Mouse (Mus musculus) ES-Bruce4 (cell line): Measurements from ENCODE around the gene Slc5a12. TPM values are rescaled to one million over a fixed set of nuclear protein-coding genes. Genes with fewer than 3 reads are reported as not detected.

Experiments used
- H3K27ac ChIP-seq: 2 replicates; pipeline ENCODE4 v1.5.1; 2012; ENCODE audit warnings: low read length, inconsistent platforms; ENCODE audit not compliant: insufficient read depth
- H3K27me3 ChIP-seq: 2 replicates; pipeline ENCODE4 v1.6.1; 2012; ENCODE audit warnings: mild to moderate bottlenecking, low read length, inconsistent platforms; ENCODE audit not compliant: control insufficient read depth, poor library complexity, insufficient read depth, severe bottlenecking
- H3K36me3 ChIP-seq: 2 replicates; pipeline ENCODE4 v1.6.1; 2012; ENCODE audit warnings: inconsistent platforms, mild to moderate bottlenecking, low read length, moderate library complexity; ENCODE audit not compliant: control insufficient read depth, poor library complexity, insufficient read depth, severe bottlenecking
- H3K4me1 ChIP-seq: one replicate; pipeline ENCODE4 v1.8.1; 2011; ENCODE audit warnings: low read length; ENCODE audit not compliant: control insufficient read depth, insufficient read depth
- H3K4me3 ChIP-seq: 2 replicates; pipeline ENCODE4 v1.5.1; 2011; ENCODE audit warnings: low read depth, mild to moderate bottlenecking, low read length
- H3K9ac ChIP-seq: 2 replicates; pipeline ENCODE4 v1.6.1; 2012; ENCODE audit warnings: low read depth, mild to moderate bottlenecking, inconsistent platforms; ENCODE audit not compliant: poor library complexity, severe bottlenecking
- H3K9me3 ChIP-seq: replicated peaks from 2 replicates; pipeline ENCODE4 v1.6.1; 2012; ENCODE audit warnings: mild to moderate bottlenecking, low read length, inconsistent platforms; ENCODE audit not compliant: control insufficient read depth, poor library complexity, insufficient read depth, severe bottlenecking
- CTCF ChIP-seq: IDR thresholded peaks from one replicate; pipeline ENCODE4 v1.8.1; 2011; ENCODE audit warnings: low read depth, low read length
- EP300 ChIP-seq: IDR thresholded peaks from 2 replicates; pipeline ENCODE4 v1.6.1; 2011; ENCODE audit warnings: low read depth, low read length; ENCODE audit not compliant: insufficient read depth
- POLR2A ChIP-seq: IDR thresholded peaks from one replicate; pipeline ENCODE4 v1.8.1; 2011; ENCODE audit warnings: low read length; ENCODE audit not compliant: insufficient read depth
- polyA plus RNA-seq: library from polyadenylated mRNA; stranded (reverse); fragments of >200 nt; gene quantifications from 2 replicates; pipeline ENCODE4 v1.2.4, GENCODE M21; 2011; ENCODE audit warnings: low read depth; ENCODE audit not compliant: missing spikeins, insufficient read depth, insufficient read length

Gene Slc5a12
- polyA plus RNA-seq, 1 experiment = not detected

- Histone ChIP-seq H3K27me3 (no peaks in the 10 kb centered on the region), H3K9ac (no peak overlapping the region), H3K4me3 (no peak overlapping the region), H3K27ac (no peak overlapping the region), H3K9me3 (no peaks in the 10 kb centered on the region), H3K4me1 (no peaks in the 10 kb centered on the region), H3K36me3 (no peaks in the 10 kb centered on the region)
- TF ChIP-seq EP300 (no peak), CTCF (no peak), POLR2A (no peak)
These were observed 4.8 kb upstream of the Slc5a12 start for GRCm38 (mm10) chr2:110592276-110592675.

- Histone ChIP-seq H3K9me3 (no peaks in the 10 kb centered on the region), H3K4me1 (no peaks in the 10 kb centered on the region), H3K9ac (no peak overlapping the region), H3K4me3 (no peak overlapping the region), H3K27me3 (no peaks in the 10 kb centered on the region), H3K36me3 (no peaks in the 10 kb centered on the region), H3K27ac (no peak overlapping the region)
- TF ChIP-seq CTCF (no peak), POLR2A (no peak), EP300 (no peak)
These were observed 47.3 kb downstream of the Slc5a12 start for GRCm38 (mm10) chr2:110644358-110644757.

- H3K27me3 ChIP-seq = no peaks in the 10 kb centered on the region
- H3K4me1 ChIP-seq = no peaks in the 10 kb centered on the region
- no peaks in the 10 kb centered on the region for H3K36me3 ChIP-seq
- H3K27ac ChIP-seq = no peak overlapping the region
- TF ChIP-seq CTCF (no peak), EP300 (no peak), POLR2A (no peak)
- no peak overlapping the region for H3K9ac ChIP-seq
- H3K4me3 ChIP-seq = no peak overlapping the region
- no peaks in the 10 kb centered on the region for H3K9me3 ChIP-seq
These were observed 47.7 kb downstream of the Slc5a12 start for GRCm38 (mm10) chr2:110644846-110645245.

- H3K27ac ChIP-seq = no peak overlapping the region
- H3K36me3 ChIP-seq = no peaks in the 10 kb centered on the region
- H3K4me1 ChIP-seq = no peaks in the 10 kb centered on the region
- H3K27me3 ChIP-seq = no peaks in the 10 kb centered on the region
- TF ChIP-seq POLR2A = no peak
- no peak for TF ChIP-seq EP300
- TF ChIP-seq CTCF = no peak
- H3K9me3 ChIP-seq = no peaks in the 10 kb centered on the region
- no peak overlapping the region for H3K9ac ChIP-seq
- no peak overlapping the region for H3K4me3 ChIP-seq
These were observed 66.2 kb downstream of the Slc5a12 start for GRCm38 (mm10) chr2:110663329-110663728.

GRCm38 (mm10) chr2:110671071-110671624 is 74.0 kb downstream of the Slc5a12 start:
- Histone ChIP-seq H3K4me1 (no peaks in the 10 kb centered on the region), H3K4me3 (no peak overlapping the region), H3K36me3 (no peaks in the 10 kb centered on the region), H3K27ac (no peak overlapping the region), H3K9me3 (no peaks in the 10 kb centered on the region), H3K9ac (no peak overlapping the region), H3K27me3 (no peaks in the 10 kb centered on the region)
- TF ChIP-seq POLR2A = no peak
- TF ChIP-seq EP300 = no peak
- no peak for TF ChIP-seq CTCF

Other genes with a start within 250 kb of the Slc5a12 start
- gene Fibin, start 234.1 kb upstream of the Slc5a12 start, polyA plus RNA-seq = not detected in 2 replicates
- gene Muc15, start 124.0 kb downstream of the Slc5a12 start, polyA plus RNA-seq = not detected in 2 replicates